Mouse (Mus musculus) thymus, adult 18-20 months (tissue): Measurements from ENCODE around the gene Gucy2d.

Source experiments
- DNase-seq, 2 experiments: peaks; one replicate each; pipeline ENCODE4 v3.0.0; 2022; ENCODE audit warnings: mixed read lengths in 2 of 2

Gene Gucy2d

DNA sequence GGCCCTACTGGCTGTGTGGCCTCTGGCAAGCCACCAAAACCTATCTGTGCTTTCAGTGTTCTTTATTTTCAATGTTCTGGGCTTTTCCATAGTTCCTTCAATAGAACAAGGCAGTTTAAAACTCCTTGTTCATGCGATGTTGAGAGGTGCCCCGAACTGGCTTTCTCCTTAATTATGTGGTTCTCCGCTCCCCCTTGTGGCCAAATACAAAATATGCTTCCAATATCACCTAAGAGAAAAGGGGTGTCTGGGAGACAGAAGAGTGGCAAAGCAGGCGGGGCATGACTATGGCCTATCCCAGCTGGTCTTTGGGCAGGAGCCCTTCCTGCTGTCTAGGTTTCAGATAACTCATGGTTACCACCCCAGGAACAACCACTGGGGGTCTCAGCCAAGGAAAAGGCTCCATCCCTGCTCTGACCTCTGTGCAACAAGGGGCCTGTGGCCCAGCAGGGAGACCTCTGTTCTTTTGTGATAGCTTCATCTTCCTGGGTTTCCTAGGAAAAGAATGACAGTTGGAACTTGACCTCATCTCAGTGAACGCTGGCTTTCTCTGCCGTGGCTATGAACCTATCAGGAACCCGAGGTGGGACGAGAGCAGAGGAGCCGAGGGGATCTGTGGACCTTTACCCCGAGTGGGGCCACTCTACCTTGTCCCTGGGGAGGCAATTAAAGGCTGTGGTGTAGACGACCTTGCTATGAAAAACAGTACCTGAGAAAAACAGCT is 7.5 kb downstream of the Gucy2d start:
- no peak for DNase-seq

GRCm38 (mm10) chr7:98448309-98448630 is 8.1 kb downstream of the Gucy2d start:
- no peak for DNase-seq

DNA sequence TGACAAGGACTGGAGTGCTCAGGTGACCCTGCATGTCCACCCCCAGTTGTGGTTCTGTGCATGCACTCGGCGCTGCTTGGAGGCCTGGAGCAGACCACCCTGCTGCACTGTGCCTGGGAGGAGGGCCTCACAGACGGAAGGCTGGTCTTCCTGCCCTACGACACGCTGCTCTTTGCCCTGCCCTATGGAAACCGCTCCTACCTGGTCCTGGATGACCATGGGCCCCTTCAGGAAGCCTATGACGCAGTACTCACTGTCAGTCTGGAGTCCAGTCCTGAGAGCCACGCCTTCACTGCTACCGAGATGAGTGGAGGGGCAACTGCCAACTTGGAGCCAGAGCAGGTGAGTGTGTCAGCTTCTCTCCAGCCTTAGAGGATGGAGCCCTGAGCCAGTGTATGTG is 9.5 kb downstream of the Gucy2d start:
- no peak for DNase-seq

- DNase-seq = no peak
Observed at GRCm38 (mm10) chr7:98454397-98455120, 14.3 kb downstream of the Gucy2d start.

DNA sequence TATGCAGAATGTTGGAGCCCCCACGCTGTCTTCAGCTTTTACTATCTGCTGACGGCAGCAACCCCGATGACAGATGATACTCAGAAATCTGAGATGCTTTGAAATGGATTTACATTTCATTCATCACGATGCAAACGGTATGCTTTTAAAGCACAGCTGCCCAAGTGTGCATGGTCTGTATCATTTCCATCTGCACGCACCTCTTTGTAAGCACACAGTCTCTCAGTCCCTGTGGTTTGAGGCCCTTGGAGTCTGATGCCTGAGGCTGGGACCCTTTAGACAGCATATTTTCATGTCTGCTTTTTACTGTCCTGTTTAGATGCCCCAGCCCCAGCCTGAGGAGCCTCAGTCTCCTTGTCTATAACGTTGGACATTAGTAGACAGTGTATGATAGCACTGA is 20.1 kb downstream of the Gucy2d start:
- no peak for DNase-seq

DNA sequence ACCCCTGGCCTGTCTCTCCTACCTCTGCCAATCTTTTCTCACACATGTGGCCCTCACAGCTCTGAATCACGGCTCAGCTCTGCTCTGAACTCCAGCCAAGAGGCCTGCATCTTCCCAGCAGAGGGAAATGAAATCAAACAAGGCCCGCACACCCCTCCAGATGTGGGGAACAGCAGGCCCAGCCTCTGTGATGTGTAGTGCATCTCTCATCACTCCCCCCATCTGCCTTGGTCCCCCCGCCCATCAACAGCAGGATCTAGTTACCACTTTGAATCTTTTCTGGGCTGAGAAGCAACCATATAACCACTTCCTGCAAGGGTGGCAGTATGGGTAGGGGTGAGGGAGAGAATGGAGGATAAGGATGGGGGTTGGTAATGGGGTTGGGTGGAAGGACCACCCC is 28.9 kb downstream of the Gucy2d start:
- DNase-seq = peak; percentile 26 to 48

DNA sequence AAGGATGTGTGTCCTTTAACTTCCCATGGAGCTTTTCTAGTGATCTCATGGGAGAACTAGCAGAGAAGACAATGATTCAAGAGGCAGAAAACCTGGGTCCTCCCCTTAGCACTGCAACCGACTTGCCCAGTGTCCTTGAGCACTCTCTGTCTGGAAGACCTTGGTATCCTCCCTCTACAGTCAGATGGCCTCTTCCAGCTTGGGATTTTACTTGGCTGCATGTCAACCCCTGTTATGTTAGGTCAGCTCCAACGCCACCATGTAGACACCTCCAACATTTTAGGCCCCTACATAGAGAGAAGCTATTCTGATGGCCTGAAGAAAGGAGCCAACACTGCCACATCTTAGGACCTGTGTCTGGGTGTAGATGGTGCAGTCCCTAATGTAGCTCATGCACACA is 32.3 kb downstream of the Gucy2d start:
- no peak for DNase-seq

DNA sequence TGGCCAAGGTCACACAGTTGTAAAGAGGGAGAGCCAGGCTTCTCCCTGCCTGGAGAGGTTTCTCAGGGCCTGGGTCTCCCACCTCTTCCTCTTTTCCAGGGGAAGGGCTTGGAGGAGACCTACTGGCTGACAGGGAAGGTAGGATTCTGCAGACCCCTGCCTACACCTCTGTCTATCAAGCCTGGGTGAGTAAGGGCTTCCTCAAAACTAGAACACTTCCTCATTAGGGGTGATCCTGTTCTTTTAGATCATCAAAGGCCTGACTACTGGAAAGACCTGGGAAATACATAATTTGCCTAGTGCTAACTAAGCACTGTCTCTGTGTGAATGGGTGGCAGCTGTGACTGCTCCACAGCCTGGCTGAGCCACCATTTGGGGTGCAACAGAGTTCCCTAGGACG is 34.3 kb downstream of the Gucy2d start:
- DNase-seq = no peak

- DNase-seq = no peak
Observed at GRCm38 (mm10) chr7:98477153-98477552, 36.9 kb downstream of the Gucy2d start.

DNA sequence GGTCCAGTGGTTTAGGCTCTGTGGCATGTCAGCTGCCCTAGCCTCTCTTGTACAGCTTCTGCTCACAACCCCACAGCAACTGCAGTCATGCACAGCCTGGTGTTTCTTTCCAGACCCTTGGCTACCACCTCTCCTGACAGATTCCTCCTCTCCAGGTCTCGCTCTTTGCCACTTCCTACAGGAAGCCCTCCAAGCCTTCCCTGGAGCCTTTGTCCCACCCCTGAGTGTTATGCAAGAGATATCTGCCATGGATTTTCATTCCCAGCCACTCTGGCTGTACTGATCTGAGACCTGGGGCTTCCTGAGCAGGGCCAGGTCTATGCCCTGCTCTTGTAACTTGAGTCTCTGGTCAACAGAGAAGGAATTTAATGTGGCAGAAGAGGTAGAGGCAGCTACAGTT is 40.3 kb downstream of the Gucy2d start:
- no peak for DNase-seq

- peak; percentile 40 to 63 for DNase-seq
Observed at GRCm38 (mm10) chr7:98481066-98481734, 41.0 kb downstream of the Gucy2d start.

DNA sequence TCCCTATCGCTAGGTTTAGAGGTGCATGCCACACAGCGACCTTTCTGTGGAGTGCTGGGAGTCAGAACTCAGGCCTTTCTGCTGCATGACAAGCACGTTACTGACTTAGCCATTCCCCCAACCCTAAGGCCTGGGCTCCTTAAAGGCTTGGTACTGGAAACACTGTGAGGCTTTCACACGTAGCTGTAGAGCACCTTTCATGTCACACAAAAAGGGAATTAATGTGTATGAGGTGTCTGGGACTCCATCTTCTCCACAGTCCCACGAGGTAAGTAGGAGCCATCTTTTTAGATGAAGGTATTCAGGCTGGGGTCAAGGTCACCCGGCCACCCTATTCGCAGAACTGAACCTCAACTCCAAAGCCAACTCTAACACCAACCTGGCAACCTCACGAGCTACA is 41.6 kb downstream of the Gucy2d start:
- DNase-seq = no peak

GRCm38 (mm10) chr7:98482551-98483267 is 42.5 kb downstream of the Gucy2d start:
- no peak for DNase-seq

GRCm38 (mm10) chr7:98483268-98483607 is 43.0 kb downstream of the Gucy2d start:
- no peak for DNase-seq

GRCm38 (mm10) chr7:98484878-98485277 is 44.7 kb downstream of the Gucy2d start:
- no peak for DNase-seq

DNA sequence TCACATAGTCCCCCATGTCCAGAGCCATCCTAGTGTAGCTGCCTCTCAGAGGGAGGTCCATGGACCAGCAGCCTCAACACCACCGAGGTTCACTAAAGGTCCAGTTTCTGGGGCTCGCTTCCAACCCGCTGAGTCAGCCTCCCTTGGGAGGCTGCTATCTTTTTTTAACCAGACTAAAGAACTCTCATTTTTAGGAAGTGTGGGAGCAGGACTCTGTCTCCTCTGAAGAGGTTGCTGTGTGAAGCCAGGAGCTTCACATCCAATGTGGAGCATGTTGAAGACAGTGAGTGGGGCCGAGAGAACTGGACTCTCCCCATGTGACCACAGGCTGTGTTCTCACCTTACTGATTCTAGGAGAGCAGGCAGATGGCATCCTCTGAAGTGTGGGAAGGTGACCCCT is 45.3 kb downstream of the Gucy2d start:
- no peak for DNase-seq

DNA sequence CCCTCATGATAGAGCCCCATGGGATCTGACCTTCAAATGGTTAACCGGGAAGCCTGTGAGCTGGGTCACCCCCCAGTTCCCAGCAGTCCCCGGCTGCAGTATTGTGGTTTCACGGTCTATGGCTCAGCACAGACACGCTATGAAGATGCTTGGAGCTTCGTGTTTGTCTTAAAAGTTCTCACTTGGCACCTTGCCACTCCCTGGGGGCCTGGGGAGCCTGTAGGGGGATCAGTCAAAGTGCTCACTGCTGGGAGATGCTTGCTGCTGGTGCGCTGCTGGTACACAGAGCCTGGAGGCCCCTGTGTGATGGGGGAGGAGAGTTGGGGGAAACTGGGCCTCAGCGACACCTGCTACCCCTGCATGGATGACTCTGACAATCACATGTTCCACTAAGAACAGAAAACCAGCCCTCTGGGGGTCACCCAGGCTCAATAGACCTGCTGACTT is 46.3 kb downstream of the Gucy2d start:
- peak; percentile 42 to 69 for DNase-seq

- no peak for DNase-seq
Observed at GRCm38 (mm10) chr7:98487202-98487980, 47.2 kb downstream of the Gucy2d start.

DNA sequence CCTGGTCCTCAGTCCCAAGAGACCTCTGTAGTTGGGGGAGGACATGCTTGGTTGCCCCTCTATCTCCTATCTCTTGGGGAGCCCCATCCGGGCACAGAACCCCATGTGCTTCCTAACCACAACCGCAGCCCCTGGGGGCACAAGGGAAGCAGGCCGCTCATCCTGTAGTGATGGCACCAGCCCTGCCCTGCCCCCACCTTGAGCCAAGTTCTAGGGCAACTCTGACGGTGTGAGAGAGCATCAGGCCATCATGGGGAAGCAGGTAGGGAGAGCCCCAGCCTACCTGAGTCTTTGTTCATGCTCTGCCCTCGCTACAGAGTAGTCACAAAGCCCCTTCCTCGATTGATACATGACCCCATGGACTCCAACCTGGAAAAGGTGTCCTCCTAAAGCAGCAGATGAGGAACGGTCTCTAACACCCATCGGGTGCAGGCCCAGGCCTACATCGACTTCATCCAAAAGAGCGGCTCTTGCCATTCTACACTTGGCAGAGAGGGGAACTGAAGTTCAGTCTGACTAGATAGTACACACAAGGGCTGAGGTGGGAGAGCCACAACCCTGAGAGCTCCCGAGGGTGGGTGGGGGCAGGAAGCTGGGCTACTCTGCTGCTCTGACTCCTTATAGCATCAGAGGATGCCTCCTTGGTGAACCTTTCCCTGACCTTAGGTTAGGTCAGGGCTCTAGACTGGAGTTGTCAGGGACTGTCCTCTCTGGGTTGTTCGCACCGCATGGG is 48.3 kb downstream of the Gucy2d start:
- peak; percentile 64 to 81 for DNase-seq

DNA sequence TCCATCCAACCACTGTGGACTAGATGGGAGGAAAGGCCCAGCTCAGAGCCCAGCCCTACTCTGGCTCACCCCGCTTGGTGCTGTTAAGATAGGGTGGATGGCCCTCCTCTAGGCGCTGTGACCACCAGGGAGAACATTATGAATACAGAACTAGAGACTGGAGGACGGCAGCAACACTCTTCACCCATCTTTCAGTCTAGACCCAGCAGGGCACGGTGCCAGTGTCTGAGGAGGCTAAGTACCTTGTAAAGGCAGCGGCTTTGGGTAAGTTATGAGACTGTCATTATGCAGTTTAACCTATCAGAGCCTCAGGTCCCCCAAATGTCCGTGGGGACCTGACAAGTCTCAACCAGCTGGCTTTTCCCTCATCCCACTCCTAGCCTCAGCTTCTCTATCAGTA is 48.9 kb downstream of the Gucy2d start, which contains the start of gene Lrrc32:
Gene Lrrc32, plus strand, starts transcription at position 153 of the 400 bp plus-strand sequence.
- no peak for DNase-seq

DNA sequence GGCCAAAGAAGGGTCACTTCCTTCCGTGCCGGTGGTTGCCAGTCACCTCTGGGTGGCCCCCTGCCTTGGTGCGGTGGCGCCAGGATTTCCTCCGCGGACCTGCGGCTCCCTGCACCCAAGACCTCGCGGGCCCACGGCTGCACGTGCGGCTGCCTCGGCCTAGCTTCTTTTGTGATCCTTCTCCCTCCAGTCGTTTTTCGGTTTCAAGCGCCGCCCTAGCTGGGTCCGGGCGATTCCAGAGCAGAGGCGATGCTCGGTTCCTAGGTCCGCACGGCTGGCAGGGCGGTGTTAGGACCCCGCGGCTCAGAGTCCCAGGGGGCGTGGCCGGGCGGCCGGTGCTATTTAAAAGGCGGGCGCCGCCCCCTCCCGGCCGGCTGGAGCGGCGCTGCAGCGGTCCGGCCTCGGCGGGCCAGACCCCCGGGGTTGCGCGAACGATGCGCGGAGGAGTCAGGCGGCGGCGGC is 49.4 kb downstream of the Gucy2d start:
- peak; percentile 39 to 44 for DNase-seq

DNA sequence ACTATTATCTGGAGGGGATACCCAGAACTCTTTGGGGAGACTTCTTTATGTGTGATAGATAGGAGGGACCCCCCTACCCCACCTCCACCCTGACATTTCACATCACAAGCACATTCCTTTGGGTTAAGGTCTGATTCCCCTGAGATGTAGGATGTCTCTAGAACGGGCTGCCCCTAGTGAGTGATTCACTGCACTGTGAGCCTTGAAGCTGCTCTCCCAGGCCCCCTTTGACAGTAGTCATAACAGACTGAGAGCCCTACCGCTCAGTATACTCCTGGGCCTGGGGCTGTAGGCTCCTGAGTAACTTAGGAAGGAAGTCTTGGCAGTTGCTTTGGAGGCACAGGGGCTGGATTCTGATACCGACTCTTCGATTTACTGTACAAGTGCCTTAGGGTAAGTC is 50.1 kb downstream of the Gucy2d start:
- no peak for DNase-seq
